Mouse (Mus musculus) heart, adult 8-10 months (tissue): ENCODE results near the gene Csdc2. TPM values are rescaled to one million over a fixed set of nuclear protein-coding genes. Genes with fewer than 3 reads are reported as not detected.
"Not testable (repeated sequence)": the region's sequence is repeated elsewhere in the genome, so short reads cannot be mapped to it uniquely, and the experiment has no call there.

ENCODE experiments used
- DNase-seq: peaks from one replicate; pipeline ENCODE4 v3.0.0; 2022; ENCODE audit warnings: low spot score
- total RNA-seq, 4 experiments: library from RNA; stranded (reverse); gene quantifications; 2 replicates each; pipeline ENCODE4 v1.2.4; 2022

Gene Csdc2
- total RNA-seq, 4 experiments from 2014 or later, result 64.7 to 103 (median 72.9) TPM

DNA sequence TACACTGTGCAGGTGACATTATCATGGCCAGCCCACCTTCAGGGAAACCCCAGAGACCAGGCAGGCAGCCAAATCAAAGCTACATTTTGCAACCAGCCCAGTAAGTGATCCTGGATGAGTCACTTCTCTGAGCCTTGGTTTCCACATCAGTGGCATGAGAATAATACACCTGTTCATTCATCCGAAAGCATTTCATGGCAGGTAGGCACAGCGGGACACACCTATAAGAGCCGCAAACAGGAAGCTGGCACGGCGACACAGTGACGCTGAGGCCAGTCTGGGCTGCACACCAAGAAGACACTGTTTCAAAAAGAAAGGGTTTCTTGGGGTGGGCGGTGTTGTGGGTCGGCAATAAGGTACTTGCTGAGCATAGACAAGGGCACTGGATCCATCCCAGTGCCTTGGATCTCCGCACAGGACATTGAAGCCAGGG lies 17.6 kb downstream of the Csdc2 start:
- no peak for DNase-seq

DNA sequence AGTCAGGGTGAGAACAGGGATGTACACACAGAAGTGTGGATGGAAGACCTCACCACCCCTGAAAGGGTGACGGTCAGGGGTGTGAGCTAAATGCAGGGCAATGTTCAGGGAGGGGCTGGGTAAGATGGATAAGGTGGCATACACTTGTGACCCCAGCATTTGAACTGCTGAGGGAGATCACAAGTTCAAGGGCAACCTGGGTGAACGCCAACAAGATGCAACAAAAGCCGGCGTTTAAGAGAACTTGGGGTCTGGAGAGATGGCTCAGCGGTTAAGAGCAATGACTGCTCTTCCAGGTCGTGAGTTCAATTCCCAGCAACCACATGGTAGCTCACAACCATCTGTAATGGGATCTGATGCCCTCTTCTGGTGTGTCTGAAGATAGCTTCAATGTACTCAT lies 18.2 kb downstream of the Csdc2 start:
- no peak for DNase-seq

DNA sequence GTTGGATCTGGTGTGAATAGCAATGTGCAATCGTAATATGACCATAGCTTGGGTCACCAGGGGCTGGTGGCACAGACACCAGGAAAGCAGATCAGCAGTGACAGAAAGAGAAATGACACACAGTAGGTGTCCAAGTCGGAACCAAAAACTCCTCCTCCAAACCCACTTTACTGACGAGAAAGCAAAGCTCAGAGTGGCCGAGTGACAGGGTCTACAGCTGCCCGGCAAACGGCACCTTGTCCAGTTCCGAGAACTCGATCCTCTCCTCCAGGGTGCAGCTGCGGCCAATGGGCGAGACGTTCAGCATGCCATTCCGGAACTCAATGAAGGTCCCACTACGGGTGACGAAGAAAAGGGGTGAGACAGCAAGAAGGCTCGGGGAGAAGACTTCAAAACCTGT lies 18.9 kb downstream of the Csdc2 start:
- no peak for DNase-seq

DNA sequence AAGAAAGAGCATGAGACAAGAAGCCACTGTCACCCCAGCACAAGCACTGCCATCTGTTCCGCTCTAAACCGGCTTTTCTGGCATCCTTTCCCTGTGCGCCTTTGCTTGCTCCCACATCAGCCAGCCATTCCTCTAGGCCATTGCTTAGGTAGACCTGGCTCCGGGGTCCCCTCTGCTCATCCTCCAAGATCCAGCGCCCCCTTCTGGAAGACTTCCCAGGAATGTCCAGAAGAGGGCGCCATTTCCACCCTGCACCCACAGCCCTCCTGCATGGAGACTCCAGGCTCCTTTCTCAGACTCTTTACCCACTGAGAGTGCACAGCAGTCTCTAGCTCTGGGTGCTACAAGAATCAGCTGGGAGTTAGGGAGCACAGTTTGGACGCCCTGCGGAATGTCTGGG lies 19.9 kb downstream of the Csdc2 start:
- no peak for DNase-seq

DNA sequence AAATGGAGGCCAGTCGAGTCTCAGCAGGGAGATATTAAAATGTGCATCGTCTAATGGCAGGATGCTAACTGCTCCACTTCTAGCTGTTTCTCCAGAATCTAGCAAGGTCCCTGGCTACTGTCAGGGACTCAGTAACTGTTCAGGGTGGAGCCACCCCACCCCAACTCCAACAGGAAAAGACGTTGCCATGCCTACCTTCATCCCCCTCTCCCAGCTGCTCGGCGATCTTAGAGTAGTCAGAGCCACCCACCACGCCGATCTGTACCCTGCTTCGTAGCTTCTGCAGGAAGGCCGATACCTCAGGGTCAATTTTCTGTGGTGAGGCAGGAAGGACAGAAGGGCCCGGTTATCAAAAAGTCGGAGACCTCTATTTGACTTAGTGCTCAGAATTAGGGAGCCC lies 21.0 kb downstream of the Csdc2 start:
- no peak for DNase-seq

DNA sequence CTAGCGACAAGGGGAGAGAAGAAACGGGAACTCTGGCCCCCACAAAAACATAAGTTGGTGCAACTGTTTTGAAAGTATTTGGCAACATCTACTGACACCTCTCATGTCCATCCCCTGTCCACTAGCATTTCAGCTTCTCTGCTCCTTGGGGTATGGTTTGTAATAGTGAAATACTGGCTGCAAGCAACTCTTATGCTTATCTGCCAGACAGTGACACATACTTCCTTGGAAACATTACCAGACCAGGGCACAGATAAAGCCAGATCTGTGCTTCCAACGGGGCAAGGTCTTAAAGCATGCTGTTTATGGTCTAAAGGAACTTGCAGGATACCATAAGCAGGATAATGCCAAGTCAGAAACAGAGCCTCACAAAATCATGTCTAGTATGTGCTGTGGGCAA lies 22.3 kb downstream of the Csdc2 start:
- DNase-seq, result no peak

DNA sequence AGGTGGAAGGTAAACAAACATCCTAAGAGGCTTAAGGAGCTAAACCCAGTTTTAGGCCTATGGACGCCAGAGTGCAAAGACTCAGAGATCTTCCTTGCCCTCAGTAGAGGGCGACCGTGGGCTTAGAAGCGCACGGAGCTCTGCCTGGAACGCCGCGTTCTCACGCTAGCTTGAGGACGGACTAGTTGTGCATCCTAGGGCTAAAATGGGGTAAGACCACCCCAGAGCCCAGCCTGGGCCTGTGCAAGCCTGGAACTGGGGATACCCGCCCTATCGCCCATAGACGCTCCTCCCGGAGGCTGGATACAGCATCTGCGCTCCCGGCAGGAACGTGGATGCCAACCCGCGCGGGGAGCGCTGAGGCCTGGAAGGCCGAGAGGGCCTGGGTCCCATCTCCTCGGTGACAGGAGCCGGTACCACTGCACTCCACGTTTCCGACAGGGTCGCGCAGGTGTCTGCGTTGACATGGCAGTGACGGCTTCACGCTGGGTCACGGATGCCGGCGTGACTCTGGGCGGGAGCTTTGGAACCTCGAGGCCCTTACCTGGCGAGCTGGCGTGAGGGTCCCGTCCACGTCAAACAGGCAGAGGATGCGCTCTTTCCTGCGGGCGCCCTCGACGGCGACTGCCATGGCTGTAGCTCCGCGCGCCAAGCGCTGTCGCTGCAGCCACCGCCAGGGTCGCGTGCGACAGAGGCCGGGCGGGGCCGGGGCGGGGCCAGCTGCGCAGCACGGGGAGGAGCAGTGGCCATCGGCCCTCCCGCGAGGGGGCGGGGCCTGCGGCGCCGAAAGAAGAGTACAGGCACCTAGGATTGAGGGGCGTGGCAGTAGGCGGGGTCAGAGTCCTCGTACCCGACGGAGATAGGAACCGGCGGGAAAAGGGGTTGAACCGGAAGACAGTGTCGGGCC lies 23.9 kb downstream of the Csdc2 start, which contains the start of gene Pmm1:
TSS of gene Pmm1 (minus strand) at position 760 of the 907 bp plus-strand sequence.
- peak; percentile 97 for DNase-seq

DNA sequence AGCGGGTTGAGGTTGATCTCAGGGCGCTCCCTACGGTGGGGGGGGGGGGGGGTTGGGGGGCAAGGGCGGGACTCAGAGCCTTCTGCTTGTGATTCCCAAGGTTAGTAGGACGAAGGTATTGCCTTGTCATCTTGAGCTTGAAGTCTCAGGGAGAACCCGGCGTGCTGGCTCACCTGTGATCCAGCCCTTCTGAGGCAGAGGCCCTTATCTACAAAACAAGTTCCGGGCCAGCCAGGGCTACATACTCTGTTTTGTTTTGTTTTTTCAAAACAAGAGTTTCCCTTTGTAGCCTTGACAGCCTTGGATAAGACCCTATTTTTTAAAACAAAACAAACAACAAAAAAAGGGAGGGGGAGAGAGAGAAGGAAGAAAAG lies 24.5 kb downstream of the Csdc2 start:
- no peak for DNase-seq

DNA sequence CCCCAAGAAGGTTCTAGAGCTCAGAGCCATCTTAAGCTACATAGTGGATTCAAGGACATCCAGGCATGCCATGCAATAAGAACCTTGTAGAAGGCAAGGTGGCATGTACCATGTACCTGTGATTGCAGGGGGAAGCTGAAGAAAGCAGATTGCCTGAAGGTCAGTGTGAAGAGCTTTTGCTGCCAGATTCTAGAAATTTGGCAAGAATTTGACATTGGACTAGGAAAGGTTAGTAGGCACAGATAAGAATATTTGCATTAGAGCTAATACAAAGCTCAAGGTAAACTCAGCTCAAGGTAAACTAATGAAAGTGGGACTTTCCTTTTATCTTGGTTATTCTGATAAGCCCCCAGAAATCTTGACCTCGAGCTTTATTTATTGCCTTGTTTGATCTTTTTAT lies 27.7 kb downstream of the Csdc2 start:
- no peak for DNase-seq

DNA sequence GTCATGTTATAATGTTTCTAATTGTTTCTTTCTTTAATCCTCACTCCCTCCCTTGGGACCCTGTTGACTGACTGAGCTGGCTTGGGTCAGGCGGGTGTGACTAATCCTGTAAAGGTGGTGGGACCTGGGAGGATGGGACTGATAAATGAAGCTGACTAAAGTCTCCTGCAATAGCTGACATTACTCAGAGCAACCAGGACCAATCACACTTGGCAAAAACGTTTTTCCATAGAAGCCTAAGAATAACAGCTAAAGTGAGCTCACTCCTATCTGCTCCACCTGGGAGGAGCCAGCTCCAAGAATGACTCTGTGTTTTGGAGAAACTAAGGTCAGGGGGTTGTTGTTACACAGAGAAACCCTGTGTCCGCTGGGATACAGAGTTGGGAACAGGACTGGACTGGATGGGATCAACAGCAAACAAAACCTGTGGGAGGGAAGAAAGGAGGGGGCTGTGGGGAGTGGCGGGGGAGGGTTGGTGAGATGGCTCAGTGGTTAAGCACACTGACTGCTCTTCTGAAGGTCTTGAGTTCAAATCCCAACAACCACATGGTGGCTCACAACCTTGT lies 28.5 kb downstream of the Csdc2 start:
- DNase-seq, result no peak

DNA sequence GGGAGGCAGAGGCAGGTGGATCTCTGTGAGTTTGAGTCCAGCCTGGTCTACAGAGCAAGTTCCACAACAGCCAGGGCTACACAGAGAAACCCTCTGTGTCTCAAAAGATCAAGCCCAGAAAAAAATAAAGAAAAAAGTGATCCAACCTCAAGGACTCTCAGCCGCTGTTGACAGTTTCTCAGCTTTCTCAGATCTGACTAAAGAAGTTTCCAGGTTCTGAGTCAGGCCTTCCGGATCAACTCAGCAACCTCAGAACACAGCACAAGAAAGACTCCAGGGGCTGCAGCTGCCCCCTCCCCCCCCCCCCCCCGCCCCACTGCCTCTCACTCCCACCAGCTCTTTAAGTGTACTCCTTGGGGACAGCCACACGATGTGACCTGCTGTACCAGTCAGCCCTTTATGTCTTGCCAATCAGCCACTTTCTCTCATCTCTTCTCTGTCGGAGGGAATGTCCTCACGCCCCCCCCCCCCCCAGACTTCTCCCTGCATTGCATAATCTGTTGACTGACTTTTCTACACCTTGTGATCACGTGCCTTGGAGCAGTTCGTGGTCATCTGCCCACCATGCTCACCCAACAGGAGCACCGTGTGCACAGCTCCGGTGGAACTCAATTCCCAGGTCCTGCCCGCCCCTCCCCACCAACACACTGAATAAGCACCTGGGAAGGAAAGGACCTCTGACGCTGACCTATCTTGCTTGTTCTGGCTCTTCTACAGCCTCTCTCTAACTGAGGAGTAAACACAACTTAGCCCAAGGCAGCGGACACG lies 29.7 kb downstream of the Csdc2 start:
- no peak for DNase-seq

DNA sequence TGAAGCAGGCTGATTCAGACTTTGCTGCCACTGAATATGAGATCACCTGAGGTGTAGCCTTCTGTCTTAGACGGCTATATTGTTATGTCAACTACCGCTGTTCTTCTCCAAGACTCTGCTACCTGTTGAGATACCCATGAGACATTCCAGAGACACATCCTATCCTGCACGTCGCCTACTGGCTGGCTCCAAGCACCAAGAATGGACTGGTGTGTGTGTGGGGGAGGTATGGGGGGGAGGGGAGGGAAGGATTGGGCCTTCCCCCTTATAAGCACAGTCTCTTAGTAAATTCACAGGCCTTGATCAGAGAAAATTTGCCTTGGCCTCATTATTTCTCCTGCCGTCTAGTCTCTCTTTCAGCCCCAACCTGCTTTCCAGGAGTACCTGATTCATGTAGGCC lies 31.3 kb downstream of the Csdc2 start:
- no peak for DNase-seq

DNA sequence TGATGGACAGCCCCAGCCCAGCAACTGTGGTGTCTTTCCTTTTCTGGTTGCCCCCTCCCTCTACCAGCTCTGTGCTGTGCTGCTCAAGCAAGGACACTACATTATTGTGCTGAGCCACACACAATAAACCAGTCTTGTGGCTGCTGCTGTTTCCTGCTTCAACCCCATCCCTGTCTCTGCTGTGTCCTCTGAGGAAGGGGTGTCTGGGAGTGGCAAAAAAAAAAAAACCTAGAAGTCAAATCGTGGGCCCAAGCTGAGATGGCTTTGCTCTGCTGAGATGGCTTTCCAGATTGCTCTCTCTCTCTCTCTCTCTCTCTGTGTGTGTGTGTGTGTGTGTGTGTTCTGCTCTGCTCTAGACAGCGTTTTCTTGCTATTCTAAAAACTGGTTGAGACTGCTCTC lies 31.9 kb downstream of the Csdc2 start:
- DNase-seq, result no peak

DNA sequence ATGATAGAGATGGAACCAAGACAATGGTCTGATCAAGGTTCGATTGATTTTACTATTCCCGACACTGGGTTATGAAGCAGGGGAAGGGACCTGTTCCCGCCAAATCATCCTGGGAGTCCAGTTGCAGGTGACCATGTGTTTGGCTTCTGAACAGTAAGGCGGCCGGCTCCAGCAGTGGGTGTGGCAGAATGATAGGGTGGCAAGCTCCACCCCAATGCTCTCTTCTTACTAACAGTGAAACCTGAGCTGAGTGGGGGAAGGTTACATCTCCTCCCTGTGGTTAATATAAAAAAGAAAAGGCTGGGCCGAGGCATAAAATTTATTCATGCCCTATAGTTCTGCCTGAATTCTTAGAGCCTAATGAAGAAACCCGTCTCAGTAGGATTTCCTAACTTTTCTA lies 32.6 kb downstream of the Csdc2 start:
- DNase-seq, result no peak

DNA sequence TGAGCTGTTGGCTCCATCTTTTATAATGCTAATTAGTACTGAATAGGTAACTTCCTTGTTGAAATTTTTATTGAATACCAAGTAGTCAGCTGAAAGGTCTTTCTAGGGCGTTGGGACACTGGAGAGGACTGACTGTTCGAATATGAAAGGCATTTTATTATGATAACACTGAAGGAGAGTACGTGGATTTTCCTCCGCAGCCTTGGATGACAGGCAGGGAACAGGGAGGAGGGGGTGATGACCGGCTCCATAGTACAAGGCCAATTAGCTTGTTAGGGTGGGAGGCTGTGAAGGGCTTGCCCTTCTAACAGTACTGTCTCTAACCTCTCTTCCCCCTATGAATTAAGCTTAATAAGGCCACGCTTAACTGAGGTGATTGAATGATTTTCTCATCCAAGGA lies 33.1 kb downstream of the Csdc2 start:
- DNase-seq, result not testable (repeated sequence)

DNA sequence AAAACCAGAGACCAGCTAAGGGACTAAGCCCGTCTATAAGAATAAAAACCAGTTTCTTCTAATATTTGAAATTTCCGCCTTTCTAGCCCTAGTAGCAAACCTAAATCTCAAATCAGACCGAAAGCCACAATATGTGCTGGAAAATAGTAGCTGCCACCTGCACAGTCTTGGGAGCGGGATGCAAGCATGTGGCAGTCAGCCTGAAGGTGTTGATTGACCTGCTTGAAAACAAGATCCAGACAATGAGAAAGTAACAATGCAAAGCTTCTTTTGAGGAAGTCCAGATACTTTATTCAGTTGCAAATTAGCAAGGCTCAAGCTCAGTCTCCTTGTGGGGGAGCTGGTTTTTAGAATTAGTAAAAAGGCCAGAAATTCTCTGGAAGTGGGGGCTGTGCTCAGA lies 33.9 kb downstream of the Csdc2 start:
- not testable (repeated sequence) for DNase-seq

DNA sequence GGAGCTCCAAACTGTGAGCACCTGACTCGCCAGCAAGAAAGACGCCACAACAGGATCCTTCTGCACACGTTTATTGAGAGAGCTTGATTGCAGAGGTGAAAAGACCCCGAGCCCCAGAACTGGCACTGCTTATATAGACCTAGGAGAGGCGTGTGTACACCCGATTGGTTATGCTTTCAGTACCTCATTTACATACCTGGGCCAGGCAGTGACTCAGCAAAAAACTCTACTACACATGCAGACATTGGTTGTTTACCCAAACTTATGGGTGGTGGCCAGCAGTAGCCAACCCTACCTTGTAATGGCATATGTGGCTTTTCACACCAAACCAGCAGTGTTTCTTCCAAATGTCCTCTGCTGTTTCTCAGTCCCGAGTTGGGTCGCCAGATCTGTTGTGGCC lies 38.6 kb downstream of the Csdc2 start:
- not testable (repeated sequence) for DNase-seq

DNA sequence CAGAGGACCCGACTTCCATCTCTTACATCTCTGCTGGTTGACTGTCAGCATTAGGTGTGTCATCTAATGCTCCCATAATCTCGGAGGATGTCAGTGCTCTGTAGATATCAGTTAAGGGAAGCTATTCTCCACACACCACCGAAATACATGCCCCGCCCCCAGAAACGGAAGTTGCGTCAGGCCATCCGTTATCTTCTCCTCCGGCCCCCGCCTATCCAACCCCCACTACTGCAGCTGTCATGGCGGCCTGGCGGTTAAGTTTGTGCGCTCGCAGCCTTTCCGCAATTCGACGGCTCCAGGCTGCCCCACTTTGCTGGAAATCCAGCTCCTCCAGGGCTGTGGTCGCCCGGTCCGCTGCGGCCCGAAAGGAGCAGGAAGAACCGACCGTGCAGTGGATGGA lies 43.8 kb downstream of the Csdc2 start, which contains the start of gene 1700029P11Rik:
TSS of gene 1700029P11Rik (plus strand) at position 220 of the 400 bp plus-strand sequence.
- DNase-seq, result no peak

DNA sequence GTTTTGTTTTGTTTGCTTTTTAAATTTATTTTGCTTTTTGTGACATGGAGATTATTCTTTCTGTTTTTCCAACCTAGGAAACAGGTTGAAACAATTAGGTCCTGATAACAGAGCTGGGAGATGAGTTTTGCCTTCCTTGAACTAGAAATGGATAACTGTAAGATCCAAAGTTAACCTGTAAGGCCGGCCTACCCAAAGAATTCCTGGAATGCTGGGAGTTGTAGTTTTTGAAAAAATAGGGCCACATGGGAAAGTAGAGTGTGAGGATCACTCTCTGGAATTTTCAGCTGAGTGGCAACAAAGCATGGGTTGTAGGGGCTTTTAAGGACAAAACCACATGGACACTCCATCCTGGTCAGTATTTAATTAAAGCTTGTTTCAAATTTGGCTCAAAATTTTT lies 45.6 kb downstream of the Csdc2 start:
- no peak for DNase-seq

DNA sequence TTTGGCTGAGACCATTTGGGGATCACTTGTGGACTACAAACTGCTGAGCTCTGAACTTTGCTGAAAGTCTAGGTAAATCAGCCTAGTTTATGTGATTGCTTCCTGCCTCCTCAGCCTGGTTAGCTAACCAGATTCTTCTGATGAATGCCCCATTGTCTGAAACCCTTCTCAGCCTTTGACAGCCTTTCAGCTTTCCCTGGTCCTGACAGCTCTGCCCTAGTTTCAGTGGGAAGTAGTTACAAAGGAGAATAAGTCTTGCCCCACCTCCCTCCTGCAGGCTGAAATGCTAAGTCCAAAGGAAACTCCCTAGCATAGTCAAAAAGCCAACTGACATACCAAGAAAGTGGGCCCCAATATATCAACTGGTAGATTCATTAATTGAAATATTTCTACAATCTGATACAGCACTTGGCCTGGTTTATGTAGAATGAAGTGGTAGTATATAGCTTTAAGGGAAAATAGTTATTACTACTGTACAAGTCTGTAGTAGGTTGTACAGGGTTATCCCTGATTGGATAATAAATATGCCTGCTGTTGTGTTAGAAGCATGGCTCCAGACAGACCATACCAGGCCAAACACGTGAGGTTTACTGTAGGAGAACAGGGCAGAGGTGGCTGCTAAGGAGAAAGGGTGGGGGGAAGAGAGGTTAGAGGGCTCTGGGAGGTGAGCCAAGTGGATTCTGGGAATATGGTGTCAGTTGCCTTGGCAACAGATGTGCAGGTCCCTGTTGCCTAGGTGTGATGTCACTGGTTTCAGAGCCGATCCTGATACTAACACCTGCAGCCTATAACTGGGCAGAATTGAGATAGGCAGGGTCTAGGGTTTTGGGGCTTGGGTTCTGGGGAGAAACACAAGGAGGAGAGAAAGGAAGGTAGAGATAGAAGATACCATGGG lies 49.0 kb downstream of the Csdc2 start:
- no peak for DNase-seq

DNA sequence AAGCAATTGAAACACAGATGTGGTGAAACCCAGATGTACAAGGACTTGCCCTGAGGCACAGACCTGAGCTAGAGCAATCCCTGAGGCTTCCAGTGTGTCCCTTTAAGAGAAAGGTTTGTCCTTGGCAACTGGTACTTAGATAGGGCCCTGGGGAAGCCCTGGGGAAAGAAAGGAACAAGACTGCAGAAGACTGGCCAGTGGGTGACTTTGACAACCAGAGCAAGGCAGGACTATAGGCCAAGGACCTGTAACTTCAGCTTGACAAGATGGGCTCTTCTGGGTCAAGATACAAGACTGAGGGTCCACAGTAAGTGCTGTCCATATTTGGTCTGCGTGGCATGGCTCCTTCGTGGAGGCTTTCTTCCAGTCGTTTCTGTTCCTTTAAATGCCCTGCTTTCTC lies 51.1 kb downstream of the Csdc2 start, which contains the start of gene Xrcc6:
TSS of gene Xrcc6 (plus strand) at position 190 of the 400 bp plus-strand sequence.
- DNase-seq, result no peak
